10 mouse cellular contexts compared by ENCODE assay signal in genomic region chr8:125292933-125293591, GRCm38 (mm10).
DNase-seq lines count a peak whose midpoint lies in the region; ATAC-seq and TF ChIP-seq lines count a peak whose summit lies in the region.
"Had no signal": no experiment of that assay in that cellular context is flagged by ENCODE, and none has a peak within 500 bp of the region (broad histone marks: within the 10 kb centered on the region; RNA-seq: fewer than 3 reads in every experiment).

No protein-coding gene starts in this region.

- ATAC-seq in forebrain, embryonic 13.5 days: no peak
- ATAC-seq in heart, embryonic 13.5 days (ENCODE audit: extremely low read depth, insufficient number of reproducible peaks, low FRiP score, low TSS enrichment): peak; percentile 56; the same call in 1 of the 2 replicates
- ATAC-seq: Patski had no signal

- TF ChIP-seq POLR2A in lung, adult 2 months (IDR thresholded peaks at IDR 0.05; ENCODE audit: borderline replicate concordance, extremely low read depth, low read depth, low read length): no peak

- 35% methylated on average over 8 of the region's 8 CpGs for WGBS in lung, adult 2 months
- WGBS in forebrain, embryonic 13.5 days: 62% methylated on average over 8 of the region's 8 CpGs
- WGBS in heart, embryonic 13.5 days: 11% methylated on average over 8 of the region's 8 CpGs

- H3K4me2 ChIP-seq in forebrain, embryonic 13.5 days: no peak overlapping the region
- H3K4me2 ChIP-seq in heart, embryonic 13.5 days: peak overlapping the region; percentile 24; the same call in 1 of the 2 replicates
- H3K4me2 ChIP-seq: hindbrain, embryonic 15.5 days had no signal

- peak; percentile 17 to 36 for DNase-seq in lung, adult 18-20 months
- DNase-seq in lung, adult 2 months: no peak
- peak; percentile 41 to 63 for DNase-seq in layer of hippocampus, adult 2 months (ENCODE audit: low spot score in 2 of 2)
- peak; percentile 66 to 89 for DNase-seq in lung, postnatal 4 days
- no peak for DNase-seq in spleen, postnatal 36 days (ENCODE audit: low spot score in 2 of 2)
- no peak for DNase-seq in spleen, postnatal 10 days (ENCODE audit: low spot score in 2 of 2)

- H3K9ac ChIP-seq in forebrain, embryonic 13.5 days: no peak overlapping the region
- peak overlapping the region; percentile 19; the same call in 1 of the 2 replicates for H3K9ac ChIP-seq in heart, embryonic 13.5 days
- H3K9ac ChIP-seq: hindbrain, embryonic 15.5 days had no signal

- no peaks in the 10 kb centered on the region for H3K27me3 ChIP-seq in forebrain, embryonic 13.5 days
- H3K27me3 ChIP-seq in heart, embryonic 13.5 days (replicated peaks): no peaks in the 10 kb centered on the region
- H3K27me3 ChIP-seq: hindbrain, embryonic 15.5 days; Patski had no signal

- H3K4me1 ChIP-seq in lung, adult 2 months (ENCODE audit: control insufficient read depth, insufficient read depth, low read length): peaks cover 8% of the 10 kb centered on the region
- H3K4me1 ChIP-seq in forebrain, embryonic 13.5 days: peaks cover 30% of the 10 kb centered on the region
- H3K4me1 ChIP-seq in heart, embryonic 13.5 days: peaks cover 66% of the 10 kb centered on the region

- peak overlapping the region; percentile 37; the same call in 1 of the 2 replicates for H3K27ac ChIP-seq in forebrain, embryonic 13.5 days
- H3K27ac ChIP-seq in heart, embryonic 13.5 days (replicated peaks): peak overlapping the region; percentile 97
- H3K27ac ChIP-seq in layer of hippocampus, adult 2 months: 0 out of 2 replicates have a peak overlapping the region, but pooled peaks have one; percentile 7

- no peak overlapping the region for H3K4me3 ChIP-seq in lung, adult 2 months (replicated peaks; ENCODE audit: extremely low read depth, low read depth, low read length)
- H3K4me3 ChIP-seq in forebrain, embryonic 13.5 days: no peak overlapping the region
- no peak overlapping the region for H3K4me3 ChIP-seq in heart, embryonic 13.5 days
- H3K4me3 ChIP-seq in layer of hippocampus, adult 2 months: no peak overlapping the region
- H3K4me3 ChIP-seq: hindbrain, embryonic 15.5 days had no signal

- TF ChIP-seq CTCF in lung, adult 2 months (IDR thresholded peaks at IDR 0.05; ENCODE audit: insufficient read depth, low read length): no peak
- no peak for TF ChIP-seq CTCF in layer of hippocampus, adult 2 months (conservative IDR thresholded peaks at IDR 0.05)

- no peaks in the 10 kb centered on the region for H3K9me3 ChIP-seq in forebrain, embryonic 13.5 days (replicated peaks)
- H3K9me3 ChIP-seq in heart, embryonic 13.5 days: no peaks in the 10 kb centered on the region
- H3K9me3 ChIP-seq: hindbrain, embryonic 15.5 days had no signal

- no peaks in the 10 kb centered on the region for H3K36me3 ChIP-seq in forebrain, embryonic 13.5 days (ENCODE audit: poor library complexity, severe bottlenecking)
- no peaks in the 10 kb centered on the region for H3K36me3 ChIP-seq in heart, embryonic 13.5 days
- H3K36me3 ChIP-seq: hindbrain, embryonic 15.5 days had no signal

Comparison
In these comparisons a context has a peak if more than half of its experiments do, and no peak if none do; other contexts are left out.
1. DNase-seq: peak in lung, adult 18-20 months (2 of 2), layer of hippocampus, adult 2 months (2 of 2) and lung, postnatal 4 days (2 of 2); none in lung, adult 2 months (single experiment), spleen, postnatal 36 days (0 of 2) and spleen, postnatal 10 days (0 of 2).
2. H3K27ac ChIP-seq: peak in every context shown above with its lines; median percentile 97 in heart, embryonic 13.5 days; 37 in forebrain, embryonic 13.5 days; 7 in layer of hippocampus, adult 2 months.